Mouse (Mus musculus): ENCODE measurements at regions not wholly inside any gene's neighbourhood (a gene's known extent, or its start where the extent isn't known, plus 50 kb on each side); places are given as distances from the start of the nearest gene placed in this dataset.

GRCm38 (mm10) chr13:110942986-110943644 lies 311.7 kb upstream of the Actbl2 start:
- TF ChIP-seq MYC (IDR thresholded peaks at IDR 0.05; ENCODE audit: low read depth, low read length), result no peak
- TF ChIP-seq CTCF (conservative IDR thresholded peaks at IDR 0.05 in 1 of 2, IDR thresholded peaks at IDR 0.05 in 1 of 2; ENCODE audit: low read depth in 2 of 2, low read length in 2 of 2), result no peak

Measured in CH12.LX (cell line).